Mouse (Mus musculus): ENCODE measurements around the gene Miox. TPM values are rescaled to one million over a fixed set of nuclear protein-coding genes. Genes with fewer than 3 reads are reported as not detected.

Miox gene
- polyA plus RNA-seq, 1 experiment from 2014 or later, result 28.6 TPM

DNA sequence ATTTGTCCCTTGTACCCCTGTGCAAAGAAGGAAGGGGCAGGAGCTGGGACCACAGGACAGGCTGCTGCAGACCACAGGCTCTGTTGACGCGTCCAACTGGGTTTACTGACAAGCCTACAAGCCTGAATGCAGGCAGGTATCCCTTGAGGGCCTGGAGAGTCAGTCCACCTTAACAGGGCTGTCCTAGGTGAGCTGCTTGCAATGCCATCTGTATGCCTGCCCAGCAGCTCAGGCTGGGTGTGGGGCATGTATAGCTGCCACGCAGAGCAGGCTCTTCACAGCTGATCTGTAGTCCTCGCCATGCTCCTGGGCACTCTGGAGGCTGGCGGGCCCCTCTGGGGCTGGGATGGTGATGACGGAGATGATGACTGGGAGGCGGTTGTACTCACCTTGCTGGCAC, 50.4 kb downstream of the Miox start, which contains the start of gene Klhdc7b:
Gene Klhdc7b, plus strand, starts transcription at position 301 of the 400 bp plus-strand sequence.
- H3K4me1 ChIP-seq (ENCODE audit: insufficient read depth, low read length), result peaks cover under 1% of the 10 kb centered on the region; the same call in 1 of the 2 replicates
- H3K27me3 ChIP-seq (ENCODE audit: insufficient read depth, low read length), result peaks cover 11% of the 10 kb centered on the region
- H3K36me3 ChIP-seq (ENCODE audit: insufficient read depth, low read length), result no peaks in the 10 kb centered on the region
- H3K27ac ChIP-seq (ENCODE audit: low read length), result no peak within 1 kb of the TSS
- no peak within 1 kb of the TSS for H3K4me3 ChIP-seq (ENCODE audit: low read length)
- H3K9me3 ChIP-seq (ENCODE audit: low read length), result no peaks in the 10 kb centered on the region
- no peak within 1 kb of the TSS for H3K4me2 ChIP-seq (replicated peaks; ENCODE audit: low read depth, low read length)
- 86% methylated on average over 7 of the region's 7 CpGs for WGBS
- no peak within 1 kb of the TSS for H3K9ac ChIP-seq (replicated peaks; ENCODE audit: low read length)
- ATAC-seq (ENCODE audit: low FRiP score, low TSS enrichment), result 0 out of 2 replicates have a peak, but pooled peaks have one; percentile 9

Small RNA genes within 50 kb of the gene (microRNA-seq; reads per million reads assigned to microRNA genes)
- gene Mir6959, result not detected

Other genes starting within 250 kb of the Miox start
- gene Selenoo, start 245.3 kb upstream of the Miox start, polyA plus RNA-seq (2015; fragmentation: Nextera tagmentation; extraction: Ambion mirVana), result 19.7 and 19.8 TPM in 2 replicates
- gene Tubgcp6, start 211.3 kb upstream of the Miox start, polyA plus RNA-seq (2015; fragmentation: Nextera tagmentation; extraction: Ambion mirVana), result 14.7 and 17.8 TPM in 2 replicates
- gene Hdac10, start 205.7 kb upstream of the Miox start, polyA plus RNA-seq (2015; fragmentation: Nextera tagmentation; extraction: Ambion mirVana), result 23.4 and 25.8 TPM in 2 replicates
- gene Mapk12, start 193.7 kb upstream of the Miox start, polyA plus RNA-seq (2015; fragmentation: Nextera tagmentation; extraction: Ambion mirVana), result 15.5 and 16.2 TPM in 2 replicates
- 16.0 and 16.4 TPM in 2 replicates for gene Mapk11, start 184.8 kb upstream of the Miox start, polyA plus RNA-seq (2015; fragmentation: Nextera tagmentation; extraction: Ambion mirVana)
- 184 and 188 TPM in 2 replicates for gene Plxnb2, start 153.6 kb upstream of the Miox start, polyA plus RNA-seq (2015; fragmentation: Nextera tagmentation; extraction: Ambion mirVana)
- gene Dennd6b, start 137.9 kb upstream of the Miox start, polyA plus RNA-seq (2015; fragmentation: Nextera tagmentation; extraction: Ambion mirVana), result 20.4 and 21.9 TPM in 2 replicates
- 24.0 and 26.7 TPM in 2 replicates for gene Ppp6r2, start 122.8 kb upstream of the Miox start, polyA plus RNA-seq (2015; fragmentation: Nextera tagmentation; extraction: Ambion mirVana)
- 49.3 and 52.0 TPM in 2 replicates for gene Sbf1, start 19.1 kb upstream of the Miox start, polyA plus RNA-seq (2015; fragmentation: Nextera tagmentation; extraction: Ambion mirVana)
- gene Adm2, start 11.7 kb upstream of the Miox start, polyA plus RNA-seq (2015; fragmentation: Nextera tagmentation; extraction: Ambion mirVana), result 0.98 and 1.5 TPM in 2 replicates
- gene Lmf2, start 21.3 kb downstream of the Miox start, polyA plus RNA-seq (2015; fragmentation: Nextera tagmentation; extraction: Ambion mirVana), result 68.3 and 79.0 TPM in 2 replicates
- gene Ncaph2, start 21.3 kb downstream of the Miox start, polyA plus RNA-seq (2015; fragmentation: Nextera tagmentation; extraction: Ambion mirVana), result 165 and 175 TPM in 2 replicates
- 9.7 and 11.8 TPM in 2 replicates for gene Sco2, start 39.4 kb downstream of the Miox start, polyA plus RNA-seq (2015; fragmentation: Nextera tagmentation; extraction: Ambion mirVana)
- gene Tymp, start 42.6 kb downstream of the Miox start, polyA plus RNA-seq (2015; fragmentation: Nextera tagmentation; extraction: Ambion mirVana), result 0.94 and 1.9 TPM in 2 replicates
- gene Odf3b, start 44.9 kb downstream of the Miox start, polyA plus RNA-seq (2015; fragmentation: Nextera tagmentation; extraction: Ambion mirVana), result 1.1 and 1.6 TPM in 2 replicates
- 0.04 TPM in 1 of 2 replicates, not detected in the other for gene Klhdc7b, start 50.5 kb downstream of the Miox start, polyA plus RNA-seq (2015; fragmentation: Nextera tagmentation; extraction: Ambion mirVana)
- gene Syce3, start 76.1 kb downstream of the Miox start, polyA plus RNA-seq (2015; fragmentation: Nextera tagmentation; extraction: Ambion mirVana), result not detected in 2 replicates
- 7.4 and 8.1 TPM in 2 replicates for gene Cpt1b, start 91.5 kb downstream of the Miox start, polyA plus RNA-seq (2015; fragmentation: Nextera tagmentation; extraction: Ambion mirVana)
- gene C730034F03Rik, start 95.2 kb downstream of the Miox start, polyA plus RNA-seq (2015; fragmentation: Nextera tagmentation; extraction: Ambion mirVana), result 2.8 and 5.0 TPM in 2 replicates
- 0.33 TPM in 1 of 2 replicates, not detected in the other for gene Gm44502, start 95.3 kb downstream of the Miox start, polyA plus RNA-seq (2015; fragmentation: Nextera tagmentation; extraction: Ambion mirVana)
- 57.6 and 64.3 TPM in 2 replicates for gene Chkb, start 95.5 kb downstream of the Miox start, polyA plus RNA-seq (2015; fragmentation: Nextera tagmentation; extraction: Ambion mirVana)
- 0.92 and 1.1 TPM in 2 replicates for gene Mapk8ip2, start 119.5 kb downstream of the Miox start, polyA plus RNA-seq (2015; fragmentation: Nextera tagmentation; extraction: Ambion mirVana)
- gene Arsa, start 143.0 kb downstream of the Miox start, polyA plus RNA-seq (2015; fragmentation: Nextera tagmentation; extraction: Ambion mirVana), result 19.2 and 21.1 TPM in 2 replicates
- 1.8 and 2.9 TPM in 2 replicates for gene Shank3, start 165.2 kb downstream of the Miox start, polyA plus RNA-seq (2015; fragmentation: Nextera tagmentation; extraction: Ambion mirVana)
- 0.15 TPM in 1 of 2 replicates, not detected in the other for gene Acr, start 233.9 kb downstream of the Miox start, polyA plus RNA-seq (2015; fragmentation: Nextera tagmentation; extraction: Ambion mirVana)

All from kidney, embryonic 16.5 days (tissue).